Mouse (Mus musculus) gastrocnemius, postnatal 10 days (tissue): ENCODE results near the gene Osbp2. TPM values are rescaled to one million over a fixed set of nuclear protein-coding genes. Genes with fewer than 3 reads are reported as not detected.
A peak's percentile ranks its signal among the peaks of the same experiment; 100 is the strongest.

Experiments used
- DNase-seq: peaks from one replicate; pipeline ENCODE4 v3.0.0; 2021; ENCODE audit warnings: mixed read lengths
- total RNA-seq, 2 experiments: library from RNA; stranded (reverse); gene quantifications; 2 replicates each; pipeline ENCODE4 v1.2.3; 2021

Osbp2 gene
- total RNA-seq, 2 experiments from 2014 or later = 0.49 to 0.88 TPM

DNA sequence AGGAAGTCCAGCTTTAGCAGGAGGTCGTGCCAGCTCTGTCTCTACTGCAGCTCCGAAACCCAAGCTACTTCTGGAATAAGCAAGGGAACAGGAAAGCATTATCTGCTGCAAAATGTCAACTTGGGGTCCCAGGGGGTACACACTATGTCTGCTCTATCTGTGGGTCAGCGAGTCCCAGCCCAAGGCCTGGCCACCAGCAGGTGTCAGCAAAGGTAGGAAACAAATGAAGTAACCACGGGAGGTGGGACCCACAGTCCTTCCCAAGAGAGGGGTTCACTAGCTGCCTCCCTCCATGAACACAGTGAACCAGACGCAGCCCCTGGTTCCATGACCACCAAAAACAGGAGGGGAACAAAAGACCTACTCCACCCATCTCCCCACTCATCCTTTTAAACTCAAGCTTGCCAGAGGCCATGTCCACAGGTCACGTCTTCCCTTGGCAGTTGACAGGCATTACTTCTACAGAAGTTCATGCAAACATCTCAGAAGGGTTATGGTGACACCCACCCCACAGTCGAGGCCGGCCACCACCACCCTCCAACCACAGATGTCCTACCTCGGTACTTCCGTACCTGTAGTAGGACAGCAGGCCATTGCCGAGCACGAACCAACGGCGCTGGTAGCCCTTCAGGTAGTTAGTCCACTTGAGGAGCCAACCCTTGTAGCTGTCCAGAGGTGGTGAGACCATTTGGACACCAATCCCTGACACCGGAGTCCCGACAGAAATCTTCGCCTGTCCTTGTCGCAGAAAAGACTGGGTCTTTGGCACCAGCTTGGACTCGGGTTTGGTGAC lies 846 bp downstream of the Osbp2 start:
- peak; percentile 10 for DNase-seq

- DNase-seq = no peak
Measured at GRCm38 (mm10) chr11:3860361-3860760, 3.3 kb downstream of the Osbp2 start.

DNA sequence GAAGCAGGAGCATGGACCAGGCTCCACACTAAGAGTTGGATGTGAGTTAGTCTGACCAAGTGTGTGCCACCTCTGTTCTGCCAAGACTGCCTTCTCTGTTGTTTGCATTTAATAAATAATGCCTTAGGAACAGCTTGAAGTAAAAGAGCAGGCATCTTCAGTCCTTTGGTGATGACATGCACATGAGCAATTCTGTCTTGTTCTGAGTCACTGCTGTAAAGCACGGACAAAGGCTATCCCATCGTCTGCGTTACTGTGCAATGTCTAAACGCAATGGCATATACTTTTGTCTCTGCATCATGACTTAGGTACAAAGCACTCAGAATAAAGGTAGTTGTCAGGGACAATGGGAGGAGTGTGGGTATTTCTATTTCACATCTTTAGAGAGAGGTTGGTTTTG lies 3.9 kb downstream of the Osbp2 start:
- no peak for DNase-seq

GRCm38 (mm10) chr11:3857902-3858301 lies 5.8 kb downstream of the Osbp2 start:
- no peak for DNase-seq

GRCm38 (mm10) chr11:3855846-3856245 lies 7.9 kb downstream of the Osbp2 start:
- DNase-seq = no peak

- DNase-seq = no peak
Measured at GRCm38 (mm10) chr11:3854156-3854555, 9.5 kb downstream of the Osbp2 start.

DNA sequence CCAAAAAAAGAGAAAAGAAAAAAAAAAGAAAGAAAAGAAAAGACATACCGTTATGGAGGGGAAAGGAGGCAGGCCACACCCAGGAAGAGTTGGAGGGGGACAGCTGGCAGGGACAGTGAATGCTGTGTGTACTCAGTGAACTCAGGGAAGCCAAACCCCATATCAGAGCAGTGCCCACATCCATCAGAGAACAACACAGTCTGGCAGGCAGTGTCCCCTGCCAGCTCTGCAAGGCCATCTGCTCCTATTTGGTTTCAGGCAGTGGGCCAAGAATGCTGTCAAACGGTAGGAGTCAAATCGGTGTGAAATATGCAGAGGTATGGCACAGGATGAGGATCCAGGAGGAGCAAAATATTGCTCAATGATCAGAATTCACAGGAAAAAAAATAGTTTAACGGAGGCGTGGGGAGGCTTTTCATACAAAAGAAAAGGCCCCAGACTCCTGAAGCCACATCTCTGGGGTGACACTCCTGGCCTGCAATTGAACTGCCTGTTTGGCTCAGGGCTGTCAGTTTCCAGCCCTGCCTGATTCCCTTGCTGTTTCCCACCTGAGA lies 10.1 kb downstream of the Osbp2 start:
- DNase-seq = peak; percentile 18

DNA sequence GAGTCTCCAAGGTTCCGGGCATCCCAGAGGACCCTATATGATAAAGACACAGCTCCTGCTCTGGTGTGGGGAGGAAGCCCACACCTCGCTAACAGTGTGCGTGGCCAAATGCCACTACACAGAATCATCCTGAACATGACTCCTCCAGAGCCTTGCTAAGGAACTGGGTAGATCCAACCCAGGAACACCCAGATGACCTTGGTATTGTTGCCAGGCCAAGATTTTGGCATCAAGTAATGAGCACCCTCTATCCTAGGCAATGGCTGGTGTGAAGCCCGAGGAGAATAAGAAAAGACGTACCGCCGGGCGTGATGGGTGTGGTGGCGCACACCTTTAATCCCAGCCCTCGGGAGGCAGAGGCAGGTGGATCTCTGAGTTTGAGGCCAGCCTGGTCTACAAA lies 10.7 kb downstream of the Osbp2 start:
- no peak for DNase-seq

DNA sequence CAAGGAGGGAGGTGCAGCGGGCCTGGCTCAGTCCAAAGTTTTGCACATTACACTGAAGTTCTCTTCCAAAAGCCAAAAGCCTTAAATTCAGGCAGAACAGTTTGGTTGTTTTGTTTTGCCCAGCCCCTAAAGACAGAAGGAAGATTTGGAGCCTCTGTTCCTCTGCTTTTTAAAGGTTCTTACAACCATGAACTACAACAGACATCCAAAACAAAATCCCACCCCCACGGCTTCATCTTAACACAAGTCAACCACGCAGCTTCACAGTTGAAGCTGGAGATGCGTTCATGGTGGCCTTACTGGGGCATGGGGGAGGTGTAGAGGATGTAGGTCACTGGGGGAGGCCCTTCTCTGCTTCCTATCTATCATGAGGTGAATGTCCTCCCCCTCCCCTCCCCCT lies 11.8 kb downstream of the Osbp2 start:
- DNase-seq = no peak

- DNase-seq = no peak
Measured at GRCm38 (mm10) chr11:3850746-3851277, 12.9 kb downstream of the Osbp2 start.

DNA sequence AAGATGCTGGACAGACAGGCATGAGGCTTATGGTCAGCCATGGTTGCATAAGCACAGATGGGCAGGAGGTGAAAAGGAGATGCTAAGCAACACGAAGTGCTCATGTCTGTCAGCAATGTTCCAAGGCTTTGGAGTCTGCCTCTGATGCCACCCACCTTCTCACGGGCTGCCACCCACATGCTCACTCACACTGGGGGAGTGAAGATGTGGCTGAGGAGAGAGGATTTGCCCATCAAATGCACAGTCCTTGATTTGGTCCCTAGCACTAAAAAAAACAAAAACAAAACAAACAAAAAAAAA lies 13.4 kb downstream of the Osbp2 start:
- no peak for DNase-seq

GRCm38 (mm10) chr11:3849469-3850314 lies 14.0 kb downstream of the Osbp2 start:
- DNase-seq = no peak

GRCm38 (mm10) chr11:3846351-3846750 lies 17.4 kb downstream of the Osbp2 start:
- DNase-seq = no peak

DNA sequence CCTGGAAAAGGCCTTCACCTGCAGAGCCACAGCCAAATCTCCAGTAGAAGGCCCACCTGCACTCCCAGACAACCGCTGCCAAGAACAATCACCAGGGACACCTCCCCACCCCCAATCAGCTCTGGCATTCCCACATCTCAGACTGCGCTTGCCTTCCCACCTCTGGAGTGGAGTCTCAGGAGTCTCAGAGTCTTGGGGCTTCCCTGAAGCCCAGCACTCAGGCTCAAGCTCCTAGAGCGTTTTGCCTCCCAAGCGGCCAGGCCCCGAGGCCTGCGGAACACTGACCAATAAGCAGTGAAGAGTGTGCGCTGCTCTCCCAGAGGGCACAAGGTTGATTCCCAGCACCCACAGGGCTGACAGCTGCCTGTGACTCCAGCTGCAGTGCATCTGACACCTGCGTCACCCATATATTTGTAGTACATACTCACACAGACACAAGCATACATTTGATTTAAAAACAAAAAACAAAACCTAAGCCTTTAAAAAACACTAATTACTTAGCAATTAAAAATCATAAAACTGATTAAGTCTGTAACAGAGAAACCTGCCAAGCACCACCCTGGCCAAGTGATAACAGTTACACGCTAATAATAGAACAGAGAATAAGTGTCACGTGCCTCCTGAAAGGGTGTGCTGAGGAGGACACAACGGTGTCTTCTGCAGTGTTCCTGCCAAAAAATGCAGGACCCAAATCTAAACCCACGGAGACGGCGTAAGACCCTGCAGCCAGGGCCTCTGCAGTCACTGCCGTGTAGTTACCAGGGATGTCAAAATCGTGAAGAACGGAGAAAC lies 19.6 kb downstream of the Osbp2 start:
- no peak for DNase-seq

- no peak for DNase-seq
Measured at GRCm38 (mm10) chr11:3835271-3835670, 28.4 kb downstream of the Osbp2 start.

DNA sequence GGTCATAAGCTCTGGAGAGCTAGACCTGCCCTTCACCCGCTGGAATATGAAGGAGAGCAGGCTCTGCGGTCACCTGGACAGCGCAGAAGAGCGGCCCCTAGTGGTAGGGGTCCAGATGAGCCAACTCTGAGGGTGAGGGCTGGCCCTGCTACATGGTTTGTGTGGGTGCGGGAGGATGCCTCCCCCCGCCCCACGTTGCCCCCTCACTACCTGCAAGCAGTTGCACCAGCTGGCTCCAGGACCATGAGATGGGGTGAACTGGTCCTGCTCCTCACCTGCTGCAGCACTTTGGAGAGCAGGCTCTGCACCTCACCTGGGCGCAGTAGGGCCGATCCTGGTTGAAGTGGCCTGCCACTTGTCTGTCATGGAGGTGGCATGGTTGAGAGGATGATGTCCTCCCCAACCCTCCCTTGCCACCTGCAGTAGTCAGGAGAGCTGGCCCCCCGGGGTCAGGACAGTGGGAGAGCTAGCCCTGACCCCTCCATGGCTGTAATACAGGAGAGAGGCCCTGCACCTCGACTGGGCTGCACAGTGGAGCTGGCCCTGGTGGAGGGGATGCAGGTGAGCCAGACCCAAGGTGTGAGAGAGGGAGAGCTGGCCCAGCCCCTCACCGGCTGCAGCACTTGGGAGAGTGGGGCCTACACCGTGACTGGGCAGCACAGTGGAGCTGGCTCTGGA lies 29.1 kb downstream of the Osbp2 start:
- peak; percentile 32 for DNase-seq

GRCm38 (mm10) chr11:3833544-3834420 lies 29.9 kb downstream of the Osbp2 start:
- DNase-seq = no peak

DNA sequence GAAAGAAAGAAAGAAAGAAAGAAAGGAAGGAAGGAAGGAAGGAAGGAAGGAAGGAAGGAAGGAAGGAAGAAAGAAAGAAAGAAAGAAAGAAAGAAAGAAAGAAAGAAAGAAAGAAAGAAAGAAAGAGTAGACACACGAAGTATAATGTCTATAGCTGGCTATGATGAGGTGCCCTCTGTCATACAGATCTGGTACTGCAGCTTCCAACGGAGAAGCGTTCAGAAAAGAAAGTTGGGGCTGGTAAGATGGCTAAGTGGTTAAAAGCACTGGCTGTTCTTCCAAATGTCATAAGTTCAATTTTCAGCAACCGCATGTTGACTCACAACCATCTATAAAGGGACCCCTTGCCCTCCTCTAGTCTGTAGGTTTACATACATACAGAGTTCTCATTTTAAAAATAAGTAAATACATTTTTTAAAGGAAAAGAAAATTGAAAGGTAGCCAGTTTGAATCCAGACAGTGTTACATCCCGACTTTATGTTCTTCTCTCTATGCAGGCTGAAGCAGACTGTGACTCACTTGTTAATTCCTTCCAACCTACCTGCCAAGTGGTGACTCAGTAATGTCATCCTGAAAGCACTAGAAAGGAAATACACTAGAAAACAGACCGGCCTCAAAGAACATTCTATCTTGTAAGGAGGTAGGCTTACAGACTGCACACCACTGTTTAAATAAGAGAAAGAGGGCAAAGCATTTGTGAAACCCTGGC lies 31.4 kb downstream of the Osbp2 start:
- peak; percentile 28 for DNase-seq

- DNase-seq = no peak
Measured at GRCm38 (mm10) chr11:3829736-3830135, 34.0 kb downstream of the Osbp2 start.

DNA sequence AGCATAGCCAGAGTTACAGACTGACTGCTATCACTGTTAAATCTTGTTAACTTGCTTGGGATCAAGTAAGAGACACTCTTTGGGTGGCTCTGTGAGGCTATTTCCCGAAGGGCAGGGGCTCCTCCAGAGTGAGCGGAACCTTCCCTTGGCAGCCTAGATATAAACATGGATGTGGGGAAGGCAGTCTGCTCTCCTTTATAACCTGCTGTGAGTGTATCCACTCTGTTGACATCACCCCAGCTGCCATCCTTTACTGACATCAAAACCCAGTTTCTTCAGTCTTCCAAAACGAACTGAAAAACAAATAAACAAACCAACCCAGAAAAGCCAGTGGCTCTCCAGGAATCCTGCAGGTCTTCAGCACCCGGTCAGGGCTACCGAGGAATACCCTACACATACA lies 39.6 kb downstream of the Osbp2 start:
- no peak for DNase-seq
